Mouse (Mus musculus) T-cell, adult 2 months (primary cell): ENCODE data around the gene Bves.
"Not testable (repeated sequence)": the region's sequence is repeated elsewhere in the genome, so short reads cannot be mapped to it uniquely, and the experiment has no call there.

Experiments
- DNase-seq: peaks from one replicate; pipeline ENCODE4 v3.0.0; 2022; ENCODE audit warnings: low spot score

The Bves gene

GRCm38 (mm10) chr10:45335434-45336422, at the start of gene Bves:
Gene Bves (plus strand): TSS chr10:45335772.
- DNase-seq, result no peak

GRCm38 (mm10) chr10:45288351-45288750, 47.2 kb upstream of the Bves start:
- no peak for DNase-seq

GRCm38 (mm10) chr10:45289218-45290105, 46.1 kb upstream of the Bves start:
- no peak for DNase-seq

GRCm38 (mm10) chr10:45290618-45291017, 45.0 kb upstream of the Bves start:
- DNase-seq, result no peak

- not testable (repeated sequence) for DNase-seq
Measured at GRCm38 (mm10) chr10:45292159-45292558, 43.4 kb upstream of the Bves start.

- no peak for DNase-seq
Measured at GRCm38 (mm10) chr10:45295093-45295492, 40.5 kb upstream of the Bves start.

- DNase-seq, result no peak
Measured at GRCm38 (mm10) chr10:45298503-45298902, 37.1 kb upstream of the Bves start.

GRCm38 (mm10) chr10:45299509-45299908, 36.1 kb upstream of the Bves start:
- DNase-seq, result no peak

- DNase-seq, result no peak
Measured at GRCm38 (mm10) chr10:45303315-45304036, 32.1 kb upstream of the Bves start.

- DNase-seq, result no peak
Measured at GRCm38 (mm10) chr10:45305173-45305572, 30.4 kb upstream of the Bves start.

- DNase-seq, result no peak
Measured at GRCm38 (mm10) chr10:45311129-45311528, 24.4 kb upstream of the Bves start.

GRCm38 (mm10) chr10:45311624-45312023, 23.9 kb upstream of the Bves start:
- no peak for DNase-seq

GRCm38 (mm10) chr10:45314865-45315264, 20.7 kb upstream of the Bves start:
- DNase-seq, result no peak

GRCm38 (mm10) chr10:45318922-45319321, 16.6 kb upstream of the Bves start:
- no peak for DNase-seq

- no peak for DNase-seq
Measured at GRCm38 (mm10) chr10:45320296-45320695, 15.3 kb upstream of the Bves start.

GRCm38 (mm10) chr10:45324159-45324558, 11.4 kb upstream of the Bves start:
- no peak for DNase-seq

- no peak for DNase-seq
Measured at GRCm38 (mm10) chr10:45328196-45329000, 7.2 kb upstream of the Bves start.

GRCm38 (mm10) chr10:45334925-45335324, 647 bp upstream of the Bves start:
- DNase-seq, result no peak

GRCm38 (mm10) chr10:45339106-45339505, 3.5 kb downstream of the Bves start:
- DNase-seq, result no peak

GRCm38 (mm10) chr10:45344381-45344780, 8.8 kb downstream of the Bves start:
- DNase-seq, result no peak

- DNase-seq, result no peak
Measured at GRCm38 (mm10) chr10:45345217-45345616, 9.6 kb downstream of the Bves start.
